Mouse (Mus musculus) lung, adult 2 months (tissue): Measurements from ENCODE around the gene Nbdy.

Source experiments
- CTCF ChIP-seq: fragments of 200-500 bp; IDR thresholded peaks from 2 replicates; pipeline ENCODE4 v1.5.1; 2011; ENCODE audit warnings: mild to moderate bottlenecking, low read length, control low read depth; ENCODE audit not compliant: insufficient read depth
- POLR2A ChIP-seq: fragments of 200-500 bp; IDR thresholded peaks from 2 replicates; pipeline ENCODE4 v1.6.1; 2011; ENCODE audit warnings: low read depth, mild to moderate bottlenecking, control low read depth, low read length, borderline replicate concordance; ENCODE audit errors: extremely low read depth

DNA sequence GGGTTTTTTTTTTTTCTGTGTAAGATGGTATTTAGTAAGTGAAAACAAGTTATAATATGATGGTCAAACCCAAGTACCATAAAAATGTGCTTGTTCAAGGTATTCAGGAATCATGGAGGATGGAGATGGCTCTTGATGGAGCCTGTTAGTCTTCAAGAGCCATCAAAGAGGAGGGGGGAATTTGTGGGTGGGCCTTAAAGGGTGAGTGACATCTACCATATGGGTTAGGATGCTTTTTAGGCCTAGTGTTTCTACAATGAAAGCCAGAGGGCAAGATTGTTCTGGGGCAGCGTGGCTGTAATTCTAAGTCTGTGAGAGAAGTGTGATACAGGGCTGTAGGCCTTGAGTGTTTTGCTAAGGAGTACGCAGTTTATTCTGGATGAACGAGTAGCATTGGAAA lies 1.0 kb downstream of the Nbdy start:
- TF ChIP-seq POLR2A (no peak), CTCF (no peak)
